Mouse (Mus musculus) stomach, embryonic 14.5 days (tissue): ENCODE measurements at regions not wholly inside any gene's neighbourhood (a gene's known extent, or its start where the extent isn't known, plus 50 kb on each side); places are given as distances from the start of the nearest gene placed in this dataset.

ENCODE experiments used
- ATAC-seq: fragments of 200-750 bp; cut with Nextera tagmentation; 2 replicates; pipeline ENCODE4 v1.8.0; 2017; ENCODE audit warnings: low read depth, moderate TSS enrichment; ENCODE audit not compliant: insufficient number of reproducible peaks, insufficient read depth, low FRiP score
- H3K27ac ChIP-seq: fragments of 300-500 bp; sonication (generic); 2 replicates; pipeline ENCODE4 v1.5.1; 2014; ENCODE audit warnings: mild to moderate bottlenecking, low read length, moderate library complexity, mixed read lengths
- H3K27me3 ChIP-seq: fragments of 300-500 bp; sonication (generic); 2 replicates; pipeline ENCODE4 v1.6.1; 2014; ENCODE audit warnings: low read length, control low read depth, mixed read lengths; ENCODE audit not compliant: control insufficient read depth, insufficient read depth
- H3K36me3 ChIP-seq: fragments of 300-500 bp; sonication (generic); 2 replicates; pipeline ENCODE4 v1.6.1; 2014; ENCODE audit warnings: mild to moderate bottlenecking, control low read depth, low read length, moderate library complexity, mixed read lengths; ENCODE audit not compliant: control insufficient read depth, insufficient read depth
- H3K4me1 ChIP-seq: fragments of 300-500 bp; sonication (generic); 2 replicates; pipeline ENCODE4 v1.6.1; 2014; ENCODE audit warnings: low read length, control low read depth, mixed read lengths; ENCODE audit not compliant: control insufficient read depth, insufficient read depth
- H3K4me2 ChIP-seq: fragments of 300-500 bp; sonication (generic); replicated peaks from 2 replicates; pipeline ENCODE4 v1.6.1; 2014; ENCODE audit warnings: low read depth, low read length, control low read depth
- H3K4me3 ChIP-seq: fragments of 300-500 bp; sonication (generic); 2 replicates; pipeline ENCODE4 v1.5.1; 2014; ENCODE audit warnings: low read depth, low read length, control low read depth
- H3K9ac ChIP-seq: fragments of 300-500 bp; sonication (generic); replicated peaks from 2 replicates; pipeline ENCODE4 v1.6.1; 2014; ENCODE audit warnings: low read depth, mild to moderate bottlenecking, control low read depth, low read length, moderate library complexity, mixed read lengths
- H3K9me3 ChIP-seq: fragments of 300-500 bp; sonication (generic); 2 replicates; pipeline ENCODE4 v1.6.1; 2016; ENCODE audit warnings: low read depth, low read length, control low read depth; ENCODE audit not compliant: control insufficient read depth
- WGBS: fragments of 180-500 bp; shearing (Covaris S2); extraction: QIAGEN DNeasy Blood & Tissue Kit; methylation state at CpG from one replicate; pipeline ENCODE4 v1.1.7; 2014; 5-methylcytosine and 5-hydroxymethylcytosine counted together

- H3K4me3 ChIP-seq = no peak overlapping the region
- no peaks in the 10 kb centered on the region for H3K4me1 ChIP-seq
- H3K9ac ChIP-seq = no peak overlapping the region
- no peak overlapping the region for H3K4me2 ChIP-seq
- ATAC-seq = no peak
- no peaks in the 10 kb centered on the region for H3K36me3 ChIP-seq
- 46% methylated on average over 3 of the region's 3 CpGs for WGBS
- H3K9me3 ChIP-seq = no peaks in the 10 kb centered on the region
- H3K27me3 ChIP-seq = no peaks in the 10 kb centered on the region
- H3K27ac ChIP-seq = no peak overlapping the region
Measured at GRCm38 (mm10) chrX:99585703-99586102, 114.6 kb upstream of the Pja1 start.

DNA sequence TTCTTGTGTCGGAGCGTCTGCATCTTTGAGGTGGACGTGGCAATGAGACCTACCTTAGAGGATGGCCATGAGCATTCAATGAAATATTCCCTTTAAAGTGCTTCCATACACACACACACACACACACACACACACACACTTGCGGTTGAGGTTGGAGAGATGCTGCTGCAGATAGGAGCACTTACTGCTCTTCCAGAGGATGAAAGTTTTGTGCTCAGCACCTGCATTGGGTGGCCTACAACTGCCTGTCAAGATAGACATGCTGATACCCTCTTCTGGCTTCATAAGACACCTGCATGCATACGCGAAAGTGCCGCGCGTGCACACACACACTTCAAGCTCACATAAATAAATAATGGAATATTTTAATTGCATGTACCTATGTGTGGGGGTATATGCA lies 111.5 kb upstream of the Pja1 start:
- no peaks in the 10 kb centered on the region for H3K36me3 ChIP-seq
- H3K27me3 ChIP-seq = no peaks in the 10 kb centered on the region
- H3K9me3 ChIP-seq = no peaks in the 10 kb centered on the region
- WGBS = 91% methylated on average over 9 of the region's 9 CpGs
- H3K9ac ChIP-seq = no peak overlapping the region
- no peak overlapping the region for H3K4me2 ChIP-seq
- H3K4me3 ChIP-seq = no peak overlapping the region
- no peak for ATAC-seq
- H3K27ac ChIP-seq = no peak overlapping the region
- no peaks in the 10 kb centered on the region for H3K4me1 ChIP-seq

DNA sequence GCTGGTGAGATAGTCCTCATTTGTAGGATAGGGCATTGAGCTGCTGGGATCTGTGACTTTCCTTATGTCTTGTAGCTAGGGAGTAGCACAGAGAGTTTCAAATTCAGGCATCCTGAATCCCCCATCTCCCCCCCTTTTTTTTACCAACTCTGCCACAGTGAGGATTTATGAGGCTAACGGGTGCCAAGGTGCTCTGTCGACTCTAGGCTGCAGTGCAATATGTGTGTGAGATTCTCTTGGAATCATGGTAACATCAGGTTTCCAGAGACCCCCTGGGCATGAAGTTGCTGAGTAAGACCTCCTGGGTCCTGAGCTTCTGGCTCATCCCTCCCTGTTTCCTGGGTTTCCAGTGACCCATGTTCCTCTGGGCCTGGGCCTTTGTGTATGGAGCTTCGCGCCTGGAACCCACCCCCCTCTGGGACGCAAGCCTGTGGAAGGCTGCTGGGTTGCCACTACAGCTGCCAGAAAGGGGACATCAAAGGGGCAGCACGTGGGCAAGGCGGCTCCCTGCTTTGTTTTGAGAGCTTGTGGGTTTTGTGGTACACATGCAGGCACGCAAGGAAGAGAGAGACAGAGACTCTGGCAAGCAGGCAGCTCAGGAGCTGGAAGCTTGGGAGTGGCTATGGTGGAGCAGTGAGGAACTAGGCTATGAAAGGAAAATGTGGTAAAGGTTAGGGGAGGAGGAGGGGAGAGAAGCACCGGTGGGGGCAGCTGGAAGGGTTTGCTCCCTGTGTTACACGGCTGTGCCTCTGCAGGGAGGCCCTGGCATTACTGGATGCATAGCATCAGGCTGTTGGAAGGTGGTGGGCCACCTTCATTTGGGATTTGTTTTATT lies 110.8 kb upstream of the Pja1 start:
- Histone ChIP-seq H3K27ac (no peak overlapping the region), H3K4me2 (no peak overlapping the region), H3K27me3 (no peaks in the 10 kb centered on the region), H3K9ac (no peak overlapping the region), H3K36me3 (no peaks in the 10 kb centered on the region), H3K4me3 (no peak overlapping the region), H3K9me3 (no peaks in the 10 kb centered on the region), H3K4me1 (no peaks in the 10 kb centered on the region)
- WGBS = 46% methylated on average over 10 of the region's 10 CpGs
- ATAC-seq = no peak

- no peaks in the 10 kb centered on the region for H3K9me3 ChIP-seq
- H3K27ac ChIP-seq = no peak overlapping the region
- no peak overlapping the region for H3K4me3 ChIP-seq
- no peaks in the 10 kb centered on the region for H3K36me3 ChIP-seq
- ATAC-seq = no peak
- H3K4me1 ChIP-seq = 0 out of 2 replicates have a peak, but pooled peaks cover 2% of the 10 kb centered on the region
- no peaks in the 10 kb centered on the region for H3K27me3 ChIP-seq
- H3K4me2 ChIP-seq = no peak overlapping the region
- no peak overlapping the region for H3K9ac ChIP-seq
- WGBS = 53% methylated on average over 4 of the region's 4 CpGs
Measured at GRCm38 (mm10) chrX:99579206-99579605, 108.1 kb upstream of the Pja1 start.

DNA sequence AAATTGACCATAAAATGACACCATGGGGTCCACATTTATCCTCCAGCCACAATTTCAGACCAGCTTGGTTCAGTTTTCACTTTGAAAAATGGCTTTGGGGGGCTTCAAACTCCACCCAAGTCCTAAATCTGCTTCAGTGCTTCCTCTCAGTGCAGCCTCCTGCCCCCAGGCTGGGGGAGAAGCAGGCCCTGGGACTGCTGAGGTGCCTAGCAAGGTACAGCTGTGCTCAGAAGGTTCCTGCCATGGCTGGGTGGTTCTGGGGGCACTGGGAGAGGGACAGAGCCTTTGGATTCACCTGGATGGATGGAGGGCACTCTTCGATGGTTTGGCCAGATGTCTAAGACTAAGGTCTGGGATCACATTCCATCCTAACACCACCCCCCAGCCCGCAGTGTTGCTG lies 107.7 kb upstream of the Pja1 start:
- WGBS = 60% methylated on average over 2 of the region's 2 CpGs
- Histone ChIP-seq H3K27me3 (no peaks in the 10 kb centered on the region), H3K9ac (no peak overlapping the region), H3K27ac (no peak overlapping the region), H3K9me3 (no peaks in the 10 kb centered on the region), H3K4me3 (no peak overlapping the region), H3K4me2 (no peak overlapping the region), H3K36me3 (no peaks in the 10 kb centered on the region), H3K4me1 (0 out of 2 replicates have a peak, but pooled peaks cover 3% of the 10 kb centered on the region)
- no peak for ATAC-seq

DNA sequence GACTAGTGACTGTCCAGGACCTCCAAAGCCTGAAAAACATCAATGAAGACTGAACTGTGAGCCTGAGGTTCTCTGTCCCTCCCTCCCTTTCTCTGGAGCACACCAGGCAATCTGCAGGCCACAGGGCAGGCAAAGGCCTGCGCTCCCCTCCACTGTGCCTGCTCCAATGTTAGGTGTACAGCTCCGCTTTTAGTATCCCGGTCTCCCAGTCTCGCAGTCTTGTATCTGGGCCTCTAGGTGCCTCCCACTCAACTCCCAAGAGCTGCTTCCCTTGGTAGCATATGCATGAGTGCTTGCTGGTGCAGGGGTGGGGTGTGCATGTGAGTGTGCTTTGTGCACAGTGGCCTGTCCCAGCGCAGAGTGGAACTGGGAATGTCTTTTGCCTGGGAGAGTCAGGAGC lies 104.0 kb upstream of the Pja1 start:
- 0 out of 2 replicates have a peak, but pooled peaks cover 3% of the 10 kb centered on the region for H3K4me1 ChIP-seq
- no peaks in the 10 kb centered on the region for H3K36me3 ChIP-seq
- no peak overlapping the region for H3K27ac ChIP-seq
- H3K9me3 ChIP-seq = no peaks in the 10 kb centered on the region
- no peak overlapping the region for H3K9ac ChIP-seq
- H3K4me3 ChIP-seq = no peak overlapping the region
- ATAC-seq = peak; percentile 53; the same call in 1 of the 2 replicates
- WGBS = 54% methylated on average over 5 of the region's 5 CpGs
- no peak overlapping the region for H3K4me2 ChIP-seq
- no peaks in the 10 kb centered on the region for H3K27me3 ChIP-seq

DNA sequence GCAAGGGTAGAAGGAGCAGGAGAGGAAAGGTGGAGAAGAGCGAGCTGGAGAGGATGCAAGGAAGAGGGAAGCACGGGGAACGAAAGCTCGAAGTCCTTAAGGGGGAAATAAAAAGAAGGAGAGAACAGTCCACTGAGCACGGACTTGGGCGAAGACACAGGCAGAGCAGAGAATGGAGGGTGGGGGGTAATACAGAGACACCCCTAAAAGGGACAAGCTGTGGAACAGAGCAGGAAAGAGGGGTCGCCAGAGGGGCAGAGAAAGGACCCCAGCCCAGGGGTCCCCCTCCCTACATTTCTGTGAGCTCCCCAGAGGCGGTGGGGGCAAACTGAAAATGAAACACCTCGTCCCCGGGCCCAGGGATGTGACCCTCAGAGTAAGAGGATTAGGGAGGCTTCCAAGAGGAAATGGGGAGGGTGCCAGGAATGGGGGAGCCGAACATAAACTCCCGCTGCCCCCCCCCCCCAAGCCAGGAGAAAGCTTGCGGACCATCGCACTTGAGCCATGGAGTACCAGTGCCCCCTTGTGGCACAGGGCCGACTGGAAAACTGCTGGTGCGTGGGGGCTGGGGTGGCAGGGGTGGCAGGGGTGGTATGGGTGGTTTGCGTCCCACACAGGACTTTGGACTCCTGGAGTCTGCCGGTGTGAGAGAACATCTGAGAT lies 103.5 kb upstream of the Pja1 start:
- 34% methylated on average over 18 of the region's 18 CpGs for WGBS
- H3K36me3 ChIP-seq = no peaks in the 10 kb centered on the region
- H3K4me3 ChIP-seq = no peak overlapping the region
- H3K4me2 ChIP-seq = peak overlapping the region; percentile 40
- ATAC-seq = peak; percentile 49; the same call in 1 of the 2 replicates
- H3K4me1 ChIP-seq = 0 out of 2 replicates have a peak, but pooled peaks cover 3% of the 10 kb centered on the region
- no peak overlapping the region for H3K9ac ChIP-seq
- H3K27ac ChIP-seq = no peak overlapping the region
- H3K27me3 ChIP-seq = no peaks in the 10 kb centered on the region
- no peaks in the 10 kb centered on the region for H3K9me3 ChIP-seq

DNA sequence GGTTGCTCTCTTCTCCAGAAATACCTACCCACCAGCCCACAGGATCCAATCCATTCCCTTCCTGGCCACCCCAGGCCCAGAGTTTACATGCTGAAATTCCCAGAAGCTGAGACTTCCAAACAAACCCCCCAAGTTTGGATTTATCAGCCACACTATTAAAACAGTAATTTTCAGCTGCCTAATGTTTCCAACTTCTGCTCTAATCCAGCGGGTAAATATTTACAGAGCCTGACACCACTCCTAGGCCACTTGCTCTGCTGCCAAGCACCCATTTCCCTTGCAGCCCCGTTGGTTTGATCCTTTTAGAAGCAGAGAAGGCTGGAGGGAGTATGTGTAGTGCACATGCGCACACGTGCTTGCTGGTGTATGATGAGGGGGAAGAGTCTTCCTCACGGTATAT lies 99.1 kb upstream of the Pja1 start:
- Histone ChIP-seq H3K9ac (no peak overlapping the region), H3K36me3 (no peaks in the 10 kb centered on the region), H3K27ac (no peak overlapping the region), H3K9me3 (no peaks in the 10 kb centered on the region), H3K4me1 (0 out of 2 replicates have a peak, but pooled peaks cover 3% of the 10 kb centered on the region), H3K27me3 (no peaks in the 10 kb centered on the region), H3K4me2 (no peak overlapping the region), H3K4me3 (no peak overlapping the region)
- WGBS = 46% methylated on average over 5 of the region's 5 CpGs
- no peak for ATAC-seq
